Mouse (Mus musculus): ENCODE measurements around the gene Cul4a. TPM values are rescaled to one million over a fixed set of nuclear protein-coding genes. Genes with fewer than 3 reads are reported as not detected.

Gene Cul4a
- polyA plus RNA-seq, 1 experiment from 2014 or later, result 69.8 TPM

GRCm38 (mm10) chr8:13187229-13187628 lies 81.8 kb downstream of the Cul4a start:
- H3K27ac ChIP-seq (replicated peaks), result no peak overlapping the region
- no peak overlapping the region for H3K4me2 ChIP-seq
- WGBS, result 80% methylated on average over 9 of the region's 9 CpGs
- no peak overlapping the region for H3K9ac ChIP-seq
- H3K36me3 ChIP-seq, result no peaks in the 10 kb centered on the region
- H3K9me3 ChIP-seq, result no peaks in the 10 kb centered on the region
- no peak for ATAC-seq (ENCODE audit: low FRiP score, low read depth)
- H3K4me3 ChIP-seq, result no peak overlapping the region
- no peaks in the 10 kb centered on the region for H3K27me3 ChIP-seq
- no peaks in the 10 kb centered on the region for H3K4me1 ChIP-seq (replicated peaks)

- no peak overlapping the region for H3K4me3 ChIP-seq
- H3K9ac ChIP-seq, result no peak overlapping the region
- no peaks in the 10 kb centered on the region for H3K36me3 ChIP-seq
- H3K9me3 ChIP-seq, result no peaks in the 10 kb centered on the region
- no peak overlapping the region for H3K4me2 ChIP-seq
- ATAC-seq (ENCODE audit: low FRiP score, low read depth), result no peak
- WGBS, result 58% methylated on average over 7 of the region's 7 CpGs
- no peaks in the 10 kb centered on the region for H3K4me1 ChIP-seq (replicated peaks)
- no peak overlapping the region for H3K27ac ChIP-seq (replicated peaks)
- H3K27me3 ChIP-seq, result no peaks in the 10 kb centered on the region
These were observed 82.2 kb downstream of the Cul4a start for GRCm38 (mm10) chr8:13187638-13188037.

GRCm38 (mm10) chr8:13188052-13188555 lies 82.7 kb downstream of the Cul4a start:
- Histone ChIP-seq H3K9ac (no peak overlapping the region), H3K4me1 (replicated peaks) (no peaks in the 10 kb centered on the region), H3K27me3 (no peaks in the 10 kb centered on the region), H3K9me3 (no peaks in the 10 kb centered on the region), H3K27ac (replicated peaks) (no peak overlapping the region), H3K36me3 (no peaks in the 10 kb centered on the region), H3K4me2 (no peak overlapping the region), H3K4me3 (no peak overlapping the region)
- 91% methylated on average over 13 of the region's 13 CpGs for WGBS
- no peak for ATAC-seq (ENCODE audit: low FRiP score, low read depth)

GRCm38 (mm10) chr8:13188857-13189256 lies 83.4 kb downstream of the Cul4a start:
- Histone ChIP-seq H3K9ac (no peak overlapping the region), H3K9me3 (no peaks in the 10 kb centered on the region), H3K4me3 (no peak overlapping the region), H3K4me1 (replicated peaks) (no peaks in the 10 kb centered on the region), H3K27ac (replicated peaks) (no peak overlapping the region), H3K4me2 (no peak overlapping the region), H3K27me3 (no peaks in the 10 kb centered on the region), H3K36me3 (no peaks in the 10 kb centered on the region)
- no peak for ATAC-seq (ENCODE audit: low FRiP score, low read depth)
- 94% methylated on average over 1 of the region's 1 CpGs for WGBS

GRCm38 (mm10) chr8:13190235-13190634 lies 84.8 kb downstream of the Cul4a start:
- no peaks in the 10 kb centered on the region for H3K27me3 ChIP-seq
- H3K36me3 ChIP-seq, result no peaks in the 10 kb centered on the region
- H3K4me3 ChIP-seq, result no peak overlapping the region
- no peaks in the 10 kb centered on the region for H3K4me1 ChIP-seq (replicated peaks)
- 93% methylated on average over 8 of the region's 8 CpGs for WGBS
- H3K4me2 ChIP-seq, result no peak overlapping the region
- no peak overlapping the region for H3K9ac ChIP-seq
- no peaks in the 10 kb centered on the region for H3K9me3 ChIP-seq
- H3K27ac ChIP-seq (replicated peaks), result no peak overlapping the region
- ATAC-seq (ENCODE audit: low FRiP score, low read depth), result no peak

GRCm38 (mm10) chr8:13194818-13195217 lies 89.4 kb downstream of the Cul4a start:
- no peak overlapping the region; the same call in 1 of the 2 replicates for H3K27ac ChIP-seq (replicated peaks)
- H3K4me3 ChIP-seq, result no peak overlapping the region
- no peak overlapping the region for H3K9ac ChIP-seq
- no peaks in the 10 kb centered on the region for H3K36me3 ChIP-seq
- no peak for ATAC-seq (ENCODE audit: low FRiP score, low read depth)
- H3K27me3 ChIP-seq, result no peaks in the 10 kb centered on the region
- peaks cover 3% of the 10 kb centered on the region; the same call in 1 of the 2 replicates for H3K4me1 ChIP-seq (replicated peaks)
- WGBS, result 35% methylated on average over 10 of the region's 10 CpGs
- H3K9me3 ChIP-seq, result no peaks in the 10 kb centered on the region
- H3K4me2 ChIP-seq, result 0 out of 2 replicates have a peak overlapping the region, but pooled peaks have one; percentile 15

- 89% methylated on average over 5 of the region's 5 CpGs for WGBS
- Histone ChIP-seq H3K4me2 (no peak overlapping the region), H3K36me3 (no peaks in the 10 kb centered on the region), H3K9ac (no peak overlapping the region), H3K27ac (replicated peaks) (no peak overlapping the region), H3K27me3 (peaks cover 16% of the 10 kb centered on the region), H3K4me3 (no peak overlapping the region), H3K9me3 (no peaks in the 10 kb centered on the region), H3K4me1 (replicated peaks) (peaks cover 12% of the 10 kb centered on the region)
- ATAC-seq (ENCODE audit: low FRiP score, low read depth), result no peak
These were observed 92.1 kb downstream of the Cul4a start for GRCm38 (mm10) chr8:13197493-13197892.

MicroRNAs encoded within 50 kb of the gene (microRNA counts, 519-probe panel; counts per million panel counts)
- microRNA mmu-miR-1968, result 2,453 counts per million, percentile 37 among the panel's probes with 10 or more counts

Small RNA genes within 50 kb of the gene (microRNA-seq; reads per million reads assigned to microRNA genes)
- gene Mir1968 (11.1 reads per million, percentile 28 among the genes with 10 or more reads in this experiment), gene Mir7065 (not detected)

Other genes with a start within 250 kb of the Cul4a start
- 146 and 155 TPM in 2 replicates for gene Mcf2l, start 231.8 kb upstream of the Cul4a start, polyA plus RNA-seq (2015; fragmentation: Nextera tagmentation; extraction: Ambion mirVana)
- gene F7, start 79.6 kb upstream of the Cul4a start, polyA plus RNA-seq (2015; fragmentation: Nextera tagmentation; extraction: Ambion mirVana), result 0.10 TPM in 1 of 2 replicates, not detected in the other
- gene F10, start 68.3 kb upstream of the Cul4a start, polyA plus RNA-seq (2015; fragmentation: Nextera tagmentation; extraction: Ambion mirVana), result 0.17 and 0.31 TPM in 2 replicates
- gene Proz, start 44.7 kb upstream of the Cul4a start, polyA plus RNA-seq (2015; fragmentation: Nextera tagmentation; extraction: Ambion mirVana), result 0.84 and 1.1 TPM in 2 replicates
- gene Pcid2, start 162 bp upstream of the Cul4a start, polyA plus RNA-seq (2015; fragmentation: Nextera tagmentation; extraction: Ambion mirVana), result 40.4 TPM in 2 replicates
- 297 and 317 TPM in 2 replicates for gene Lamp1, start 53.5 kb downstream of the Cul4a start, polyA plus RNA-seq (2015; fragmentation: Nextera tagmentation; extraction: Ambion mirVana)
- 11.9 and 13.9 TPM in 2 replicates for gene Grtp1, start 95.0 kb downstream of the Cul4a start, polyA plus RNA-seq (2015; fragmentation: Nextera tagmentation; extraction: Ambion mirVana)
- 0.14 and 0.17 TPM in 2 replicates for gene Adprhl1, start 148.5 kb downstream of the Cul4a start, polyA plus RNA-seq (2015; fragmentation: Nextera tagmentation; extraction: Ambion mirVana)
- gene Dcun1d2, start 182.5 kb downstream of the Cul4a start, polyA plus RNA-seq (2015; fragmentation: Nextera tagmentation; extraction: Ambion mirVana), result 32.5 and 33.4 TPM in 2 replicates
- 55.4 and 57.1 TPM in 2 replicates for gene Tmco3, start 182.6 kb downstream of the Cul4a start, polyA plus RNA-seq (2015; fragmentation: Nextera tagmentation; extraction: Ambion mirVana)
- gene Tfdp1, start 233.1 kb downstream of the Cul4a start, polyA plus RNA-seq (2015; fragmentation: Nextera tagmentation; extraction: Ambion mirVana), result 96.5 and 96.8 TPM in 2 replicates

All from hindbrain, embryonic 15.5 days (tissue).